Mouse (Mus musculus): ENCODE measurements around the gene Sys1.

The Sys1 gene

DNA sequence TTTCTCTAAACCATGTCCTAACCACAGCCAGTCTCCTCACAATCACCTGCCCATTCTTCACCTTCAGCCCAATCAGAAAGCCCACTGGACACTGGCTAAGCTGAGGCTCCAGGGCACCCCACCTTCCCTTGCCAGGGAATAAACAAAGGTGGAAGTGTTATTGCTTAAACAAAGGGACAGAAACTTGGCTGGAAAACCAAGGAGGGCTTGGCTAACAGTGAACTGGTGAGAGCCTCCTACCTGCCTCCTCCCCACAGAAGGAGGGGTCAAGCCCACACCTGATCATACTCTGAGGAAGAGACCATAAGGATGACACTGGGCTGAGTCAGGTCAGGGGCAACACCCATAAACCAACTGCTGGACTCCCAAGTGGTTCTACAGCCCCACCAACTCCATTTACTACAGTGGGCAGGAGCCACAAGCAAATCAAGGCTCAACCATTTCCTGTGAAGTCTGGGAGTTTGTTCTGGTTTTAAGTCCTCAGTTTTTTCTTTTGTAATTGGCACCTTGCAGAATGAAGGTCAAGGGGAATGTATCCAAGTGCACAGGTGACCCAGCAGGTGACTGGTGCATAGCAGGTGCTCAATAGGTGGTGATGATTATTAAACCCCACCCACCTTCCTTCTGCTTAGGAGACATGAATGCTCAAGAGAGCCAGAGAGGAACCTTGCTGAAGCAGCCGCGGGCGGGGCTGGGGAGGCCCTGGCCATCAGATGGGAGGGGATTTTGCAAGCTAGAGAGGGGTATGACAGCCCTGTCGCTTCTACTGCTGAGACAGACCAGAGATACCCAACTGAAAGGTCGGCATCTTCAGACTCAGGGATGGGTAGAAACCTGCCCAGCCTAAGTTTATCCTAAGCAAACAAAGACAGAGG is 21.3 kb upstream of the Sys1 start:
- DNase-seq, result no peak

DNA sequence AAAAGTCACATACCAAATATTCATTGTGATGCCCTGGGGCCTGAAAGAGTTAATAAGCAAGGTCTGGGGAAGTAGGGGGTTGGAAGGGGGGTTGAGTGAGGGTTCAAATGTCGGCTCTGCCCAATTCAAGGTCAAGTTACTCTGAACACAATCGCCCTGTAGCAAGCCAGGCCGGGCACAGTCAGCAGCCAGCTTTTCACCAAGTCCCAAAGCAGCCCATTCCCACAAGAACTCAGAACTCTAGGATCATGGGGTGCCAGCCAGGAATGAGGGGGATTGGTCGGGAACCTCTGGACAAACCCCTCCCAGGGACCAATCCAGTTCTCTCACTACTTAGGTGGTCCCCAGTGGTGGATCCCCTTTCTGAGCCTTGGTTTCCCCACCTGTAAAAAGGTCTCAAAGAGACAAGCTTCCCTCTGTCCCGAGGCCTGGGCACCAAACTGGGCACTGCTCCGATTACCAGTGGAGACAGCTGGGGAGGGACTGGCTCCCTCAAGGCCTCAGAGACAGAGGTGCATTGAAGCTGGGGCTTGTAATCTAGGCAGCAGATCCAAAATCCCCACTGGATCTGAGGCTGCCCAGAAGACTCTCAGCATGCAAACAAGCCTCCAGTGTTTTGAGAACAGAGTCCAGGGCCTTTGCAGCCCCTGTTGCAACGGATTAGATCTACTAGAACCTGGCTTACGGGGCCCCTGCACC is 20.4 kb upstream of the Sys1 start:
- DNase-seq, result no peak

DNA sequence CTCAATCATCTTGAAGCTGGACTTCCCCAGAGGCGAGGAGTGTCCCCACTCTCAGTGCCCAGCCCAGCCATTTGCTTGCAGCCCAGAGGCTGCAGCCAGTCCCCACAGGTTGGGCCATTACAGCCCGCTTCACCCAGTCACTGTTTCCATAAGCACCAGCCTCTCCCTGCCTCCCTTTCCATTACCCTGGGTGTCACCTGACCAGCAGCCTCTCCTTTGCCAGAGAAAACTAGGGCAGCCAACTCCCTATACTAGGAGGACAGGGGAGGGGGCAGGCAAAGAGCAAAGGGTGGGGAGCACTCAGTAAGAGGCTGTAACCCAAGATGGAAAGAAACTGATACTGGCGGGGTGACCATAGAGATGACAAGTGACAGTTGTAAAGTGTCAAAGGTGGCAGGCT is 19.8 kb upstream of the Sys1 start:
- DNase-seq, result no peak

DNA sequence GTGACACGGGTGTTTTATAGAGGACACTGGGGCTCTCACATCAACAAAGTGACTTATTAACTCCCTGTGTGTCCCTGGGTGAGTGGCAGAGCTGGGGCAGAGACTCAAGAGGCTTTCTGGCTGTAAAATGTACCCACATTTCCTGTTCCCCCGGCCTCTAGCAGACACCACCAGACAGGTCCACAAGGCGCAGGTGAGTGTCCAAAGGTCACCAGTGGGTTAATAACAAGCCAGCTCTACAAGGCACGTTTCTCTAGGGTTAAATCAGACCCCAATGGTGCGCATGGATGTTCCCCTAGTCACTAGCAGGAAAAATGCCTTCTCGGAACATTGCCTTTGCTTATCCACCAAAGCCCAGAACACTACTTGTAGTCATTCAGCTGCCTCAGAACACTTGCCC is 19.1 kb upstream of the Sys1 start:
- no peak for DNase-seq

DNA sequence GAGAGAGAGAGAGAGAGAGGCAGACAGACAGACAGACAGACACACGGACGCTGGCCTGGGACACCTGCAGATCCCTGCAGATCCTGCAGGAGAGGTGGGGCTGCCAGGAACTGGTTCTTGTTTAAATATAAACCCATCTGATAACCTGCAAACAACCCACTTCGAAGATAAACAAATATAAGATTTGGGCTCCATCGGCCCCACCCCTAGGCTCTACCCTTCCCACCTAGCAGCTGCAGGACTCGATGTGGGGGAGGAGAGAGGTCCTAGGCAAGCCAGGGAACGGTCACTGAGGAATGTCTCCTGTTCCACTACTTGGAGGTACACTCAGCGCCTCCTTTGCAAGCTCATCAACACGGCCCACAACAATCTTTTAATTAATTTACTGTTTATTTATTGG is 18.5 kb upstream of the Sys1 start:
- DNase-seq, result no peak

DNA sequence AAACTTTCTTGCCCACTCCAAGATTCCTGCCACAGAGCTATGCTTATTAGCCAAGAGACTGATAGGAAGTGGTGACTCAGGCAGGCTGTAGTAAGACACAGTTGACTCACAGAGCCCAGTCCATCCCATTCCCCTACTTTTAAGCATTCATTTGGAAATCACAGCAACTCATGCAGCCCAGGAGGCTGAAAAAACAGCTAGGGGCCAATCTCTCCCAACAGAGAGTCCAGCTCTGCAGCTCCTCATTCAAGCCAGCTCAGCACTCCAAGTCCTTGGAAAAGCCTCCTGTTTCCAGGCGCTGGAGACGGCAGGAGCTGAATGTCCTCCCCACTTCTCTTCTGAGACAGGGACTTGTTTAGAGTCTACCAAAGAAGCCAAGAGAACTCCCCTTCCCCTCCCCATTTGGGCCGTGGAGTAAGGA is 17.8 kb upstream of the Sys1 start:
- no peak for DNase-seq

DNA sequence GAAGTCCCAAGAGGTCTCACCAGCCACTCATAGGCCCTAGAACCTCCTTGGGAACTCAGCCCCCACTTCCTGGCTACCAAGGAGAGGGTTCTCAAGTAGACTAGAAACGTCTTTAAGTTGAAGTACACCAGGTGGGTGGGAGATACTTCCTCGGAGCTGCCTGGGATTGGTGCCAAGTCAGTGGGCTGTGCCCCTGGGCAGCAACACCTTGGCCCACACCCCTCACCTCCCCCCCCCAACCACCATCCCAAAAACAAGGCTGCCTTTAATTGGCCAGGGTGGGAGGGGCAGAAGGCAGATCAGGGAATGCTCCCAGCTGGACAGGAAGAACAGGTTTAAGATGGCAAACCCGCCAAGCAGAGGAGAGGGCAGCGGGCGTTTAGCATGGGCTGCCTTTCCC is 16.4 kb upstream of the Sys1 start:
- no peak for DNase-seq

DNA sequence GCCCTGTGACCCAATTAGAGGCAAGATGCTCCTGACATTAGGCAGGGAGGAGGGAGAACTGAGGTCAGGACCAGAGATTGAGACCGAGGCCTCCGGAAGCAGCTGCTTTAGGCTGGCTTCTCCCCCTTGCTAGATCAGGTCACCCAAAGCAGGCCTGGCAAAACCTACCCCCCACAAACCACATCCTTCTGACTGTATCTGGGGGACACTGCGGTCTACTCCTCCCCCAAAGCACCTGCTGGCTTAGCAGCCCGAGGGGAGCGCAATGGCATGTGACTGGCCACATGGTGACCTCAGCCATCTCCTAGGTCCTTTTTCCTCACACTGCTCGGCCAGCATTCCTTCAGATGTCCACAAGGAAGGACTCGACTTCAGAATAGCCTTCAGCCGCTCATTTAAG is 15.6 kb upstream of the Sys1 start:
- DNase-seq, result peak; percentile 62 to 76

DNA sequence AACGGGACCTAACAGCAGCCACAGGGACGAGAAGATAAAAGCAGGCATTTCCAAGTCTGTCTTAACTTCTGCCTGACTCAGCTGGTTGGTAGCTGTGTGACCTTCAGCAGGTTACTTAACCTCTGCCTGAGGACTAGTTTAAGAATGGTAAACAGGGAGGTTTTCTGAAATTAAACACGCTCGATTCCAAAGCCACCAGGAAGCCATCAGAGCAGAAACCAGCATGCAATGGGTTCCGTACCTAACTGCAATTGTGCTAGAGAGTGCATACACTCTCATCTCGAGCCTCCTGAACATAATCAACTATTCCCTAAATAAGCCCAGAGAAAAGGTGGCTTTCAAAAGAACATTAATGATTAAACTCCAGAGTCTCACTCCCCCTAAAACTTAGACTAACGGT is 15.0 kb upstream of the Sys1 start:
- DNase-seq, result no peak

DNA sequence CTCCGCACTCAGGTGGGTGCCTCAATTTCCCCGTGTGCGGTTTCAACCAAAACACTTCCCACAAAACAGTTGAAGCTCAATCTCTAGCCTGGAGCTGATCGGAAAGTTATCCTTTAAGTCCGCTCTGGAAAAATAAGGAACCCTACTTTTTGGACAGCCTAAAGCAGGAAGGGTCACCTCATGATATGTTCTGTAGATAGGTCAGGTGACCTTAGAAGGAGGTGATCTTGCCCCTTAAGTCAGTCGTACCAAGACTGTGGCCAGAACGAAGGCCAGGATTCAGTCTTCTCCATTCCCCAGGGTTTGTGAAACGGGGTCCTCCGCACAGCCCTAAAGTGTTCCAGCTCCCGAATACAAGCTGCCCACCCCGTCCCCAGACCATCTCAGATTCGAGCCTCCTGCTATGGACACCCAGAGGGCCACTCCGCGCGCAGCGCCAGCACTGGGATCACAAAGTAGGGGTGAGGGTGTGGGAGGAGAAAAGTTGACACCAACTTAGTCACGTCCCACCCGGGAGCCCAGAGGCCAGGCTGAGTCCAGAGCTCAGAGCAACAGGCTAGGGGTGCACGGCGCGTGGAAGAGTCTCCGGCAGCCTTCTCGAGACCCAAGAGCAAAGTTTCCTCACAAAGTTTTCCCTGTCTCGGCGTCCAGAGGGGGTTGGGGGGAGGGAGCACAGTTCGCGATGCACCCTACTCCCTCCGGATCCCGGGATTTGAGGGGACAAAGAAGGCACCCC is 14.3 kb upstream of the Sys1 start:
- peak; percentile 26 to 44 for DNase-seq

DNA sequence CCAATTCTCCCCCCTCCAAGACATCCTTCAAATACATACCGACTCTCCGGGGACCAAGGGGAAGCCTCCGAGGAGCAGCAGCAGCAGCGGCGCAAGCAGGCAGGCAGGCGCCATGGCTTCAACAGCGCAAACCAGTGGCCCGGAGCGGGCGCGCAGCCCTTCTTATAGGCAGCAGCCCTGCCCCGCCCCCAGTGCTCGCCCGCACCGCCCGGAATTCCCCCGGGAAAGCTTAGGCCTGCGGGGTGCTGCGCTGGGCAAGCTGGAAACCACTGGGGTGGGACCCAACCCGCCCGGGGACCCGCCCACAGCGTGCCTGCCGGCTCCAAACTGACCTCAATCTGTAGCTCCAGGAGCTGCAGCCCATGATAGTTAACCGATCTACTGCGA is 13.7 kb upstream of the Sys1 start:
- peak; percentile 82 to 87 for DNase-seq

DNA sequence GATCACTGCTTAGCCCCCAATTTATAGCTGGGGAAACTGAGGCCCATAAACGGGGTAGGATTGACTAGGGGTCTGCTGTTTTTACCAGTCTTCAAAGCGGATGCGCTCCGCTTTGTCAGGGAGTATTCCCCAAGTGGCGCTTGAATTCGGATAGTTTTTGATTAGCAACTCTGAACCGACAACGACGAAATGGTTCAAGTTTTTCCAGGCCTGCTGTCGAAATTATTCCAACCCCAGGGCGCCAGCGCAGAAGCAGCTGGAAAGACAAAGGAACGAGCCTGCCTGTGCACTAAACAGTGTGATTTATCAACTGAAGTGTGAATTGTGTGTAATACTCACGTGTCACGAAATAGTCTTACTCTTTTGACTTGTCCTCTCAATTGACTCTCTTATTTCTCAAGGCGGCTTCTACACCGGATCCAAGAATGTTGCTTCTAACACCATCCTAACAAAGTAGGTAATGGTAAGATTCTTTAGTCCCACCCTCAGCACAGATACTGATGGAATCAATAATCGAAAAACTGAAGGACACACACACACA is 13.2 kb upstream of the Sys1 start, which contains the start of gene Sdc4:
Gene Sdc4, minus strand, starts transcription at position 428 of the 541 bp plus-strand sequence.
- DNase-seq, result no peak

DNA sequence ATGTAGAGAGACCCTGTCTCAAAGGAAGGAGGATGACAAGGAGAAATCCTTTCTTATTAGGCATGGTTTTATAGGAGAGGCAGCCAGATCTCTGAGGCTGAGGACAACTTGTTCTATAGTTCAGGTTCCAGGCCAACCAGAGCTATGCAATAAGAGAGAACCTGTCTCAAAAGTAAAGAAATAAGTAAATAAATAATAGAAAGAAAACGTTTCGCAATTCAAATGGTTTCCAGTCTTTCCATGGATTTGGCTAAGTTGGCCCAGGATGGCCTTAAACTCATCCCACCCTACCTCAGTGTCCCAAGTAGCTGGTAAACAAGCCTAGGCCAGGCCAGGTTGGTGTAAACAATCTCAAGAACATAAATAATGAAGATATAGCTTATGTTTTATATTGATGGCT is 12.1 kb upstream of the Sys1 start:
- DNase-seq, result no peak

DNA sequence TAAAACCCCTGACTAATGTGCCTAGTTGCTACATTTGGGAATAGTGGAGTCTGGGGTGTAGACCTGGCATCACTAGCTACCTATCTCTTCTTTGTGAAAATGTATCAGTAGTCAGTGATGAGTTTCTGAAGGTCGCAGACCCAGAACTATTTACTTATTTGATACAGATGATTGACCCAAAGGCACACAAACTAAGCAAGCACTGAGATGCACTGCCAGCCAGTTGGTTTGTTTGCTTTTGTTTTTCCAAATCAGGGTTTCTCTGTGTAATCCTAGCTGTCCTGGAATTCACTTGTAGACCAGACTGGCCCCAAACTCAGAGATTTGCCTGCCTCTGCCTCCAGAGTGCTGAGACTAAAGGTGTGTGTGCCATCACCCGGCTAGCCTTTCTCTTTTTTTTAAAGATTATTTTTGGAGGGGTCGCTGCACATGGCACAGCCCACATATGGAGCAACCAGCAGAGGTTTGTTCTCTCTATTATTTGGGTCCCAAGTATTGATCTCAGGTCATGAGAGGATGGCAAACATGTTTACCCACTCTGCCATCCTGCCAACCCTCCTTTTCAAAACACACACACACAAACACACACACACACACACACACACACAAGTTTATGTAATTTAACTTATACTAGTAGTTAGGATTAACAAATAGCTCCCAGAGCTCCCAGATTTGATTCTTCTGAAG is 11.2 kb upstream of the Sys1 start:
- no peak for DNase-seq

DNA sequence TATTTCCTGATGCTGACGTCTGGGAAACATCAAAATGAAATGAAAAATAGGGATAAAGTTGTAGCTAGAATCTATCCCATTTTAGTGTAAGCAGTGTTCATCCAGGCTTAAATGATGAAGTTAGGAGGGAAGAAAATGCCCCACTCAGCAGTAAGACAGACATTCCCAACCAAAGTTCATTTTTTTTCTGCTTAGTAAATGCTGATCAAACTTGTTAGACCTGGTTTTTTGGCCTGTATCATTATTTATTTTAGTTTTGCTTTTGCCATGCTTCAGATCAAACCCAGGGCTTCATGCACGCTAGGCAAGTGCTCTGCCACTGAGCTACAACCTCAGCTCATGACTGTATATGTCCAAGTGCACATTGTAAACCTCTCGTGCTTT is 10.7 kb upstream of the Sys1 start:
- no peak for DNase-seq

DNA sequence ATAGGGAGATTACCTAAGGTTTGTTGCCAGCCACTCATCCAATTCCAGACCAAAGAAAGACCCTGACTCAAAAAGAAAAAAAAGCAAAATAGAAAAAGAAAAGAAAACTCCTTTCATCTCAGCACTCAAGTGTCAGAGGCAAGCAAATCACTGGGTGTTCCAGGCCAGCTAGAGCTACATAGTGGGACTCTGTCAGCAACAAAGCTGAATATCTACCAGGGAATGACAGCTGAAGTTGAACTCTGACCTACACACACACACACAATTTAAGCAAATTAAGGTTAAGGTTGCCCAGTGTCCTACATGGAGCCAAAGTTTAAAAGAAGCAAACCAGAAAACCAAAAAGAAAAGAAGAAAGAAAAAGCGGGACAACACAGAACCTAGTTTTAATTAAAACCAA is 8.6 kb upstream of the Sys1 start:
- no peak for DNase-seq

DNA sequence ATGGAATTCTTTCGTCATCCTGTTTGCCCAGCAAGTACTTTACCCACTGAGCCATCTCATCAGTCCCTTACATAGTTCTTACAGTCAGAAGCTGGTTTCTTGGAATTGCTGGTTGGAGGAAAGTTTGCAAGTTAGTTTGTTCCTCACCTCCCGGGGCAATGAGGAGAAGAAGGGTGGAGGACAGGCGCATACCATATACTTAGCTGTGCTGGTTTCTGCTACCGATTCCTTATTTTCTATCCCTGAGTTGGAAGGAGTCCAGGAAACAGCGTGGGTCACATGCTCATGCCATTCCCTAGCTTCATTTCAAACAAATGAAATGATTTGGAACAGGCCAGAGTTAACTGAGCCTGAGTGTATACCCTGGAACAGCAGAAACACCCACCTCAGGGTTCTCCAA is 7.8 kb upstream of the Sys1 start:
- DNase-seq, result no peak

DNA sequence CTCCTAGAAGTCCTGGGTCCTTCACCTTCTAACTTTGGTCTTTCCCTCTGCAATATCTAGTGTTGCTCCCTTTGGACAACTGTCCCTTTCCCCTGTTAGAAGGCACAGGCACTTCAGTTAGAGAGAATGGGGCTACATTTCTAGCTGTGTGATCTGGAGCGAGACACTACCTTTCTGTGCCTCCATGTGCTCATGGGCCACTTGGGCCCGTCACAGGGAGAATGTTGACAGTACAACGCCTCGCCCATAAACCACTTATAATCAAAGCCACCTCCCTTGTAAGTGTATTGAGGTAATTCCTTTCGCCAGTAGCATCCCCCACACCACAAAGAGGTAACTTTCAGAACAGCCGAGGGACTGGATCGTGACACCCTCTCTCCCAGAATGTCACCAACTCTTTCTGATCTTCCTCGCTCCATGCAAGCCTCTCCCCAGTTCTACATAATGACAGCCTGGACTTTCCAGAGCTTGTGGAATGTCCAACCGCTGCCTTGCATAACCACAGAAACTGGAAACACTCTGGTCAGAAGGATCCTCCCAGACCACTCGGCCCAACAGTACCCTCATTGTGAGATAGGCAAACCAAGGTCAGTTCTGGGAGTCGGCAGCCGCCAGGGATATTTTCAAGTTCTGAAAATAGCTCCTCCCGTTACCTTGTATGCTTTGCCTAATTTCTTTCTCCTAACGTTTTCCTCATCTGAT is 7.3 kb upstream of the Sys1 start:
- no peak for DNase-seq

DNA sequence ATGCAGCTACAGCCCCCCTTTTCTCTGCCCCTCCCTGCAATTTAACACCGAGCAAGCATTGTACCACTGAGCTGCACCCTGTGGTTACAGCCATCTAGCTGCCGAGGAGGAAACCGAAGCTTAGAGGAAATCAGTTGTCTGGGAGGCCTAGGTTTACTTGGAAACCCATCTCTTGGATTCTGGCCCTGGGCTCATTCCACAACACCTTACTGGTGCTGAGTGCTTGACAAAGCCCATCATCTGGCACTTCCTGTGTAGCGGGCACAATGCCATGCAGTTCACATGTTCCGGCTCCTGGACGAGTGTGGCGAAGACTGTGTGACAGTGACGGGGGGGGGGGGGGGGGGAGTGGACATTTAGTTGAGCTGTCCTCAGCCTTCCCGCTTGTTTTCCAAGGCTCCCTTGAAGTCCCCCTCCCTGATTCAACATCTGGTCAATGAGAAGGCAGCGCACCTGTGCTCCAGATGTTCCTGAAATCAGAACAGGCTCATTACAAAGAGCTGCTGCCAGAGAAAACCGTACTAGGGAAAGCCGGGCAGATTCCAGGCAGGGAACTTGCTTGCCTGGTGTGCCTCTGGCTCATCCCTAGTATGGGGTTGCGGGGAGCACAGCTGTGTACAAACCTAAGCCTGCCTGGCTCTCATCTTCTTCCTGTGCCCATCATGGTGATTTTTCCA is 4.6 kb upstream of the Sys1 start:
- DNase-seq, result no peak

DNA sequence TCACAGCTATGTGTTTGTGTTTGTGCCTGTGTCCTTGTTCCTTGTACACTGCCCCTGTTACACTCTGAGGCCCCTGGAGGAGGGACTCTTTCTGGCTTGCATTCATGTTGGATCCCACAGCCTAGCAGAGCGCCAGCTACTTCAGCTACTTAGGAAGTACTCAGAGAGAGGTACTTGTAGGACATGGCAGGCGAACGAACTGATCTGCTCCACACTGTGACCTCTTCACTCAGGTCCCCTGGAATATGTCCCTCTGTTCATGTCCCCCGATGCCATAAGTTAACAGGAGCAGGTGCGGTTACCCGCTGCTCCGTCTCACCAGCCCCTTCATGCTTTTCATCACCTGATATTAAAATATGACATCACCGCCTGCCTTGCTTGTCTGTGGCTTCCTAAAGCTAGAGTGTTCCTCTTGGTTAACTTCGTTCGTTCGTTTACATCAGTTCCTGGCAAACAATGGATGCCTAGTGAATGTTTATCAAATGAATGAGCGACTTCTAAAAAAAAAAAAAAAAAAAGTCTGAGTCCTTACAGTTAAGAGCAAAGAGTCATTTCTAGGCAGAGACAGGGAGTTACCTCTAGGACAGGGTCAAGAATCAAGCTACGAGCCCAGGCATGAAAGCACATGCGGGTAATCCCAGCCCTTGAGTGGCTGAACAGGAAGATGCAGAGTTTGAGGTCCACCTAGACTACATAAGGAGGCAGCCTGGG is 3.6 kb upstream of the Sys1 start:
- DNase-seq, result no peak

Data from spleen, adult 18-20 months (tissue).